Mouse (Mus musculus): ENCODE measurements around the gene Jmjd1c.

Gene Jmjd1c

DNA sequence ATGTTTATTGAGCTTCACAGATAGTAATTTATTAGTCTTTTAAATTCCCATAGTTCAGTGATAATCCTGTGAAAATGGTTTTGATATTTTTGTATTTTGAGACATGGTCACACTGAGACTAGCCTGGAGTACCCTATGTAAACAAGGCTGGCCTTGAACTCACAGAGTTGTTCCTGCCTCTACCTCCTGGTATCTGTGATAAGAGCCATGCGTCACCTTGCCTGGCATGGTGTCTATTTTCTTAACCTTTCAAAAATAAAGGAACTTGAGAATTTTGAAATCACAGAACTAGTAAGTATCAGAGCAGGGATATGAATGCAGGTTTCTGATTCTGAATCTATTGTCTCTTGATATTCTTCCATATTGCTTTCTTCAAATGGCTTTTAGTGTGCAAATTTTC, 35.8 kb downstream of the Jmjd1c start:
- DNase-seq (ENCODE audit: low read depth), result no peak

DNA sequence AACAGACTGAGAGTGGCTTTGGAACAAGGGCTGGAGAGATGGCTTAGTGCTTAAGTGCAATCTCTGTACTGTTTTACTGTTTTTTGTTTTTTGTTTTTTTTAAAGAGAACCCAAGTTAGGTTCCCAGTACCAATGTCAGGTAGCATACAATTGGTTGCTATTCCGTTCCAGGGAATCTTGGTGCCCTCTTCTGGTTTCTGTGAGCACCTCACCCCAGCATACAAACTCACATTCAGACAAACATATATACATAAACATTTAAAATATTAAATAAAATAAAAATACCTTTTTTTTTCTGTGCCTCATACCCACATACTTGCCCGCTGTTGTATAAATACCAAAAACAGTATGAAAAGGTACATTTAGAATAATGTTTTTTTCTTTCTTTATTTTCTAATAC, 38.4 kb downstream of the Jmjd1c start:
- no peak for DNase-seq (ENCODE audit: low read depth)

DNA sequence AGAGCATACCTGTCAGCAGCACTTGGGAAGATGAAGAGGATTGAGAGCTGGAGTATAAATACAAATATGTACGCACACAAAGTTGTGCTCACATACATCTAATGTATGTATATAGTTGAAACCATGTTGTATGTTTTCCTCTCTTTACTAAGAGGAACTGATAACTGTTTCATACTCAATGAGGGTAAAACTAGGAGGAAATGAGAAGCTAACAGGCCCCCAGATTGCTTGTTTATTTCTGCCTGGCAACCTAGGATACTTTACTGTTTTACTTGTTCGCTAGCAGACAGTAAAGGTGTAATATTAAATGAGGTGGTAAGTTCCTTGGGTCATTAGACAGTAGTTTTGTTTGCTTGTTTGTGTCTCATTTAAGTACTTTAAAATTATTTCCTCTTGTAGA, 41.5 kb downstream of the Jmjd1c start:
- DNase-seq (ENCODE audit: low read depth), result no peak

- no peak for DNase-seq (ENCODE audit: low read depth)
Observed at GRCm38 (mm10) chr10:67143661-67144060, 47.7 kb downstream of the Jmjd1c start.

DNA sequence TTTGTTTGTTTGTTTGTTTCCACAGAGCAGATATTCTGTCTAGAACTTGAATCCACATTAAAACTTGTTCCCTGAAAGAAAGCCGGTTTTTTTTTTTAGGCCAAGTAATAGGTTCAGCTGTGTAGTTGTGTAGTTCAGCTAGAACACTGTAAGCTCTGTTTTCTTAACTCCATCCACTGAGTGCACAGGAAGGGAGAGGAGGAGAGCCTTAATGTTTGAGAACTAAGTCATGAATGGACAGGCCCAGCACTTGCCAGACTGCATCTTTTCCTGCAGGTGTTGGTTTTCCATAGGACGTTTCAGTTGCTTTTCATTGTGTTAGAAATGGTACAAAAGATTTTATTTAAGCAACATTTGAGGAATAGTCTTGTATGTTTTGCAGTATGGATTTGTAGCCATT, 48.3 kb downstream of the Jmjd1c start:
- no peak for DNase-seq (ENCODE audit: low read depth)

DNA sequence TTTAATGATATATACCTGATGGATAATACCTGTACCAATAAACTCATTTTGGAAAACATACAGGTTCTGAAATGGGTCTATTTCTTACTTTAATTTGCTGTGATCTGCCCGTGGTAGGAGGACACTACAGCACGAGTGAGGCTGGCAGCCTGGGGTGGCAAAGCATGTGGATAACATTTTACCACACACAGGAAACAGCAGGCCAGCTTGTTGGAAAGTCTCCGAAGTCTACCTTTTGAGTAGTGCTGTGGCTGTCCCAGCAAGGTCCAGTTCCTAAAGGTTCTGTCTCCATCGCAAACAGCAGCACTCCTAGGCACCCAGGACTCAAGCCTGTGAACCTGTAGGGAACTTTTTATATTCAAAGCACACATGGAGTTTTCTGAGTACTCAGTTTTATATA, 49.7 kb downstream of the Jmjd1c start:
- DNase-seq (ENCODE audit: low read depth), result no peak

DNA sequence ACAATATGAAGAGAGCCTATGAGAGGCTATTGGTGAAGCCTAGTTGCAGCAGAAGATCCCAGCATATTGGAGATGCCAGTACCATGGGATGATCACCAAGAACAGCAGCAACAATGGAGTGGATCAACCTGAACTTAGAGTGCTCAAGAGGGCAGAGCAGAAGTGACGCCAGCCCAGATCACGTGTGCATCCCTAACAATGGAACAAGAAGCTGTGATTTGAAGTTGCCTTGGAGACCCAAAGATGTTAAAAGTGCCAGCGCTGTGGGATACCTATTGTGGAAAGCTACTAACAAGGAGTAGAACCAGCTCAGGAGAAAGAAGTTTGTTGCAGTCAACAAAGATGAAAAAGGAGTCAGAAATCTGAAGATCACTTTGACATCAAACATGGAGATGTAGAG, 55.8 kb downstream of the Jmjd1c start:
- DNase-seq (ENCODE audit: low read depth), result no peak

GRCm38 (mm10) chr10:67154647-67155046, 58.7 kb downstream of the Jmjd1c start:
- no peak for DNase-seq (ENCODE audit: low read depth)

DNA sequence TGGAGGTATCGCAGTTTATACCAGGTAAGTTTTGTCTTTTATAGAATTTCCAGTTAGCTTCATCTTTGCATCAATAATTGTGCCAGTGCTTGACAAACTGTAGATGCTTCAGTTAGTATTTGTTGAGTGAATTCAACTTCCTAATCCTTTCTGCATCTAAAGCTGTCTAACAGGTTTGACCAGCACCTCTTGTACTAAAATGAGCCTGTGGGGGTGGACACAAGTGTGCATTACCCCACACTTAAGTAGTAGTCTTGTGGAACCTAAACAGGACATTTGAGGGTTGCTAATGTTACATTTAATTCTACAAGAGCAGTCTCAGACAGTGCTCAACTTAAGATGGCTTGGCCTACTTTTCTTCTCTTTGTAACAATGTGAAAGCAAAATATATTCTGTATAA, 78.1 kb downstream of the Jmjd1c start:
- no peak for DNase-seq (ENCODE audit: low read depth)

DNA sequence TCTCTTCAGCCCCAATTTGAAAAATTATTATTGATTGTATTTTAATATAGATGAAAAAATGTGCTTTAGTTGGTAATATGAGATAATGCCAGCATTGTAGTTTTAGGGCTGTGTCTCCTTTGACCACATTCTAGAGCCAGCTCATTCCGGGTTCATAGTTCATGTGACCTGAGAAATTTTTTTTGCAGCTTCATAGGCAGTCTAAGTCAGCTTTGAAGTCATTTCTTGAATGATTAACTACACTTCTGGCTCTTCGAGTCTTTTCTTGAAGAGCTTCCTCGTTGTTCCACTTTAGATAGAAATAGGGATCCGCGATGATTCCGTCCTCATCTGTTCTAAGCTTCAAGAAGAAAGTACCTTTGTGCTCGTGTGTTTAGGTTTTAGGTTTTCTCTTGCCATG, 80.1 kb downstream of the Jmjd1c start:
- DNase-seq (ENCODE audit: low read depth), result no peak

GRCm38 (mm10) chr10:67176932-67177331, 81.0 kb downstream of the Jmjd1c start:
- DNase-seq (ENCODE audit: low read depth), result no peak

GRCm38 (mm10) chr10:67177410-67177809, 81.5 kb downstream of the Jmjd1c start:
- no peak for DNase-seq (ENCODE audit: low read depth)

DNA sequence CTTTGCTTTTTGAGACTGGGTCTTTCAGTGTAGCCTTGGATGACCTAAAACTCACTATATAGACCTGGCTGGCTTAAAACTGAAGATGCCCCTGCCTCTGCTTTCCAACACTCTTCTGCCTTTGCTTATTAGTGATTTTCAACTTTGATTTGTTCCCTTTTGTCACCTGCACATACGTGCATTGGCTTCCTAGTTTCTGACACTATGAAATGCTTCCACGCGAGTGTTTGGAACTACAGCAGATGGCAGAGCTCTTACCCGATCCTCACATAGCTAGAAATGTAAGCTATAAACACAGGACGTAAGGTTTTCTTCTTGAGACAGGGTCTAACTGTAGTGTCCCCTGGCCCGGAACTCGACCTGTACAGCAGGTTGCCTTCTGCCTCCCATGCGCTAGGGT, 84.1 kb downstream of the Jmjd1c start:
- no peak for DNase-seq (ENCODE audit: low read depth)

DNA sequence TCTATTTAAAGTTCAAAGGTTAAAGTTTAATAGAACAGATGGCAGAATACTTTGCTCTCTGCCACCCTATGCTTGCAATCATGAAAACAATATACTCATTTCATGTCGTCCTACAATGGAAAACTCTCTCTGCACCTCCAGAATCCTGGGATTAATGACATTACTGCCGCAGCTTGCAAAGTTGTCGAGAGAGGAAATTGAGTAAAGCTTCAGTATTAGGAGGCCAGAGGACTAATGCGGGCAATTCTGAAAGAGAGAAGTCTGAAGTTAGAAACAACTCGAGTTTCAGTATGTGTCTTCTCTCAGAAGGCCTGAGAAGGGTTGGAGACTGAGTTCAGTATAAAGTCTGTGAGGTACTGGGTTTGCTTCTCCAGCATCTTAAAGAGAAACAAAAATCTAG, 84.9 kb downstream of the Jmjd1c start:
- DNase-seq (ENCODE audit: low read depth), result no peak

- DNase-seq (ENCODE audit: low read depth), result peak; percentile 69
Observed at GRCm38 (mm10) chr10:67182651-67183050, 86.7 kb downstream of the Jmjd1c start.

DNA sequence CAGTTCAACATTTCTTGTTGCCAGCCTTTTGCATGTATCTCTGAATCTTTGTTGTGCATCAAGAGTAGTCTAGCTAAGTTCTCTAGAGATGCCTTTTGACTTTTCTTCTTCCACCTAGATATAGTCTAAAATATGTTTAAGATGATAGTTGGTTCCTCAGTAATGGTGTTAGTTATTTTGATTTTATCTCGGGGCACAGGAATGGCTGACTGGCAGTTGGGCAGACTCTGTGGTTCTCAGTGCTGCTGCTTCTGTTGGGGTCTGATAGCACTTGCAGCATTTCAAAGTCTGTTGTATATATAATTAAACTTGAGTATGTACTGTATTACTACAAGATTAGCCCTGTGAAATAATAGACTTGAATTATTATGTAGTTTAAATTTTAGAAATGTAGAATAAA, 87.2 kb downstream of the Jmjd1c start:
- DNase-seq (ENCODE audit: low read depth), result no peak

DNA sequence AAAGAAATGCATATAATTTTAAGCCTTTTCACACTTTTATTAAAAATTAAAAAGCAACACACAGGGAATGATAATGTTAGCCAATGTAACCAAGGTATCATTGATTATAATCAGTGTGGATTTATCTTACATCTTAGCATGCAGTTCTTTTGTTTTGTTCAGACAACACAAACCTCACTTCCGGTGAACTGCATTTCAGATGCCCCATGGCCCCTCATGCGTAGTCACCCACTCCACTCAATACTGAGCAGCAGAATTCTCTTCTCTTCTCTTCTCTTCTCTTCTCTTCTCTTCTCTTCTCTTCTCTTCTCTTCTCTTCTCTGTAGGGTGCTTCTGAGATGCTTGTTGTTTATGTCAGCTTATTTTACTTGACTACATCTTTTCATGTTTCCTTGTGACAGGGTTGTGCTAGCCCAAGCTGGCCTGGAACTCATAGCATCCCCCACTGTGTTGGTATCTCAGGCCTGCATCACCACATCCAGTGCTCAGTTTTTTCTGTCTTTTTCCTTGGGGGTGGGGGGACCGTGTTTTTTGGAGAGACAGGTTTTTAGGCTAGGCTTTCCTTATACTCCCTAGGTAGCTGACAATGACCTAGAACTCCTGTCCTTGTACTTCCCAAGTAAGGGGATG, 88.6 kb downstream of the Jmjd1c start:
- peak; percentile 53 for DNase-seq (ENCODE audit: low read depth)

GRCm38 (mm10) chr10:67185491-67186081, 89.7 kb downstream of the Jmjd1c start:
- DNase-seq (ENCODE audit: low read depth), result peak; percentile 90

GRCm38 (mm10) chr10:67186489-67186888, 90.6 kb downstream of the Jmjd1c start:
- no peak for DNase-seq (ENCODE audit: low read depth)

- peak; percentile 50 for DNase-seq (ENCODE audit: low read depth)
Observed at GRCm38 (mm10) chr10:67187001-67187453, 91.1 kb downstream of the Jmjd1c start.

DNA sequence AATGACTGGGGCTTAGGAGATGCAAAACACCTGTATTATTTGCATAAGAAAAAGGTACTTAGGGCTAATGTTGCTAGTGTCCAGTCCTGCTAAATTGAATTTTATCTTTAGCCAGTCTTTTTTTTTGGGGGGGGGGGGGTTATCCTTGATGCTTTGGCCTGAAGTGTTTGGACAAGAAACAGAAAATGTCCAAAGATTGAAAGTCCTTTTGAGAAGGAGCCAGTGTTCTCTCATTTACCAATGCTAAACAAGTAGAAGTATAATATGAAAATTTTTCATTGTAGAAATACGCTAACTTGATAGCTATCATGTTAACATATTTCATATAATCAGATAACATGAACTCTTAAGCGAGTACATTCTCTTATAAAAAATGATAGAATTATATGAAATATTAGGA, 92.0 kb downstream of the Jmjd1c start:
- no peak for DNase-seq (ENCODE audit: low read depth)

- peak; percentile 57 for DNase-seq (ENCODE audit: low read depth)
Observed at GRCm38 (mm10) chr10:67189057-67189456, 93.1 kb downstream of the Jmjd1c start.

DNA sequence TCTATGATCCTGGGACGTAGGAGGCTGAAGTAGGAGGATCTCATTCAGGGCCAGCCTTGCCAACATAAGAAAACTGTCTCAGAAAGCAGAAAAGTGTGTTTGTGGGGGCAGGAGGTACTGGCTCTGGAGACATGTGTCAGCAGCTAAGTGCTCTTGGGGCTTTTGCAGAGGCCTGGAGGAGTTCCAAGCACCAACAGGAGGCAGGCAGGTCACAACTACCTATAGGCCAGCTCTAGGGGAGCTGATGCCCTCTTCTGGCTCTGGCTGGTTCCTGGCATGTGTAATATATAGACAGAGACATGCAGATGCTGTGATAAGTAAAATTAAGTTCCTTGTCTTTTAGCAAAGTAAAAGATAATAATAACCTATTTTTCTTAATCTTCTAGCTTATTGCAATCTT, 94.3 kb downstream of the Jmjd1c start:
- peak; percentile 56 for DNase-seq (ENCODE audit: low read depth)

- peak; percentile 70 for DNase-seq (ENCODE audit: low read depth)
Observed at GRCm38 (mm10) chr10:67192366-67192765, 96.4 kb downstream of the Jmjd1c start.

Data from naive thymus-derived CD4-positive, alpha-beta T cell, adult 2 months (primary cell).